Mouse (Mus musculus) bone marrow, adult 2 months (tissue): Measurements from ENCODE around the gene Nudt14.

Experiments
- CTCF ChIP-seq: fragments of 200-500 bp; IDR thresholded peaks from 2 replicates; pipeline ENCODE4 v1.5.1; 2011; ENCODE audit warnings: low read length, control low read depth; ENCODE audit not compliant: control insufficient read depth, insufficient read depth
- POLR2A ChIP-seq: fragments of 200-500 bp; IDR thresholded peaks from 2 replicates; pipeline ENCODE4 v1.6.1; 2011; ENCODE audit warnings: low read depth, mild to moderate bottlenecking, control low read depth, low read length, borderline replicate concordance; ENCODE audit not compliant: control insufficient read depth

DNA sequence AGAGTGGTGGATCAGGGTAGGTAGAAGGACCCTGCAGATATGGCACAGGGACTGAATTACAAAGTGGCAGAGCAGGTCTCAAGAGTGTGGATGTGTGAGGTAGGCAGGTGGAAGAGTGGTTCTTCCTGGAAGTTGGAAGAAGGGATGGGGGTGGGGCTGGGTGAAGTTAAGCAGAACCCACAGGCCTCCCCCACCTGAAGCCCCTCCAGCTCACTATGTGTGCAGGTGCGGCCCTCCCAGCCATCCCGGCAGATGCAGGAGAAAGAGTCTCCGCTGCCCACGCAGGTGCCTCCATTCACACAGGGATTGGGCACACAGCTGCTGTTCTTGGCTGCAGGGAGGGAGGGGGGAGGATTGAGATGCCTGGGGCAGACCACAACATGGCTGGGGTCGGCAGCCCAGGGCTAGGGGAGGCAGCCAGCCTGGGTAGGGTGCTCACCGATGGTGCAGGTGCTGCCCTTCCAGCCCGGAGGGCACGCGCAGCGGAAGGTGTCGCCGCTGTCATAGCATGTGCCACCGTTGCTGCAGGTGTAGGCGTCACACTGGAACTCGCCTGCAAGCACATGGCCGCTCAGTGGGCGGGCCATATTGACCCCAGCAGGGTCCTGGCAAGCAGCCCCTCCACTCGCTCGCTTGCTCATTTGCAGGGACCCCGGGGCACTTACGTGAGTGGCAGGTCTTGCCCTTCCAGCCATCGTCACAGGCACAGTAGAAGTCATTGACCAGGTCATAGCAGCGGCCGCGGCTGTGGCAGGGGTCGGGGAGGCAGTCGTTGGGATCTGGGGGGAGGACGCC, 28.8 kb downstream of the Nudt14 start:
- TF ChIP-seq CTCF (no peak), POLR2A (no peak)
